Mouse (Mus musculus) urinary bladder, postnatal 25 days (tissue): ENCODE data around the gene Ankrd44.

Experiments used
- DNase-seq: peaks from one replicate; pipeline ENCODE4 v3.0.0; 2022; ENCODE audit warnings: low spot score

Gene Ankrd44

DNA sequence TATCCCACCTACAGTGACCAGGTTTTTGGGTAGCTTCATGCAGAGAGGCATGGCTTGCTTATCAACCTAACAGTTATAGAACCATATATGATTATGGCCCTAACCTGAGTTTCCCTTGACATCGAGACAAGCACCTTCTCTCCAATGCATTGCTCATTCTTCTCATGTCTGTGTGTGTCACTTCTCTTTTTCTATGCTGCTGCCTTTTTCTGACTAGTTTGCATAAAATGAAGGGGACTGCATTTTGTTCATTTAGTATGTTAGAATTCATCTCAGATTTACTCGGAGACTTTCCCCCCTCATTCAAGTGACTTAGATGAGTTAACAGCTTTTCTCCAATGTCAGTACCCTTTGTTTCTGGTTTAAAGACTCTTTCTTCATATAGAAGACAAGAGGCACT is 288.8 kb downstream of the Ankrd44 start:
- no peak for DNase-seq

- DNase-seq, result no peak
Measured at GRCm38 (mm10) chr1:54629106-54629505, 297.1 kb downstream of the Ankrd44 start.

GRCm38 (mm10) chr1:54614963-54615362 is 311.2 kb downstream of the Ankrd44 start:
- DNase-seq, result no peak

- no peak for DNase-seq
Measured at GRCm38 (mm10) chr1:54612344-54612743, 313.8 kb downstream of the Ankrd44 start.

- DNase-seq, result no peak
Measured at GRCm38 (mm10) chr1:54611891-54612290, 314.3 kb downstream of the Ankrd44 start.

DNA sequence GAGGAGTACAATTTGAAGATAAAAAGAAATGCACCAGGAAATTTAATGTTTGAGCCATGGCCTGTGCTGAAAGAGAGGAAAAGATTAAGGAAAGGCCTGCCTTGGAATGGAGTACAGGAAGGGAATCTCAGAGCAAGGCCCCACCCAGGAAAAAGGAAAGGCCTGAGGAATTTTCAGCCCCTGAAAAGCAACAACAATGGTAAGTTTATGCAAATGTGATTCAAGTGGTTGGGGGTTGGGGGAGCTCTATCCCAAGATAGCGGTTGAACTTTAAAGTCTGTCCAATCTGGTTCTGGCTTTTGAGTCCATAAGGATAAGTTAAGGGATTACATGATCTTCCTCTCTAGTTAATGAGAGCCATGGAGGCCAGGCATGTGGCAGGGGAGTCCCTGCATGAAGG is 319.3 kb downstream of the Ankrd44 start:
- DNase-seq, result no peak

DNA sequence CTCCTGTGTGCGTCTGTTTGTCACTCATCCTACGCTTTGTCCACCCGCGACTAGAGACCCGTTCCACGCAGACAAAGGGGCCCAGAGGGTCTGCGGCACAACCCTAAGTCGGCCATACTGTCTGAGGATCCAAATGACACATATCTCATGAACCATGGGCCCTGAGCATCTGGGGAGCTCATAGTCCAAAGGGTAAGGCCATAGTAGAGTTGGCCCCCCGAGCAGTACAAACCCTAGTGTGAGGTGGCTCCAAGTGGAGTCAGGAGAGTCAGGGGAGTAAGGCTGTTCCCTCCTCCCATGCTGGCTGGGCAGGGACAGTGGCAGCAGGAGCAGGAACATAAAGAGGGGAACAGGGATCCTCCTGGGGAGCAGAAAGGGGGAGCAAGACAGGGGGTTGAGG is 324.5 kb downstream of the Ankrd44 start:
- no peak for DNase-seq

- DNase-seq, result no peak
Measured at GRCm38 (mm10) chr1:54600275-54600674, 325.9 kb downstream of the Ankrd44 start.

DNA sequence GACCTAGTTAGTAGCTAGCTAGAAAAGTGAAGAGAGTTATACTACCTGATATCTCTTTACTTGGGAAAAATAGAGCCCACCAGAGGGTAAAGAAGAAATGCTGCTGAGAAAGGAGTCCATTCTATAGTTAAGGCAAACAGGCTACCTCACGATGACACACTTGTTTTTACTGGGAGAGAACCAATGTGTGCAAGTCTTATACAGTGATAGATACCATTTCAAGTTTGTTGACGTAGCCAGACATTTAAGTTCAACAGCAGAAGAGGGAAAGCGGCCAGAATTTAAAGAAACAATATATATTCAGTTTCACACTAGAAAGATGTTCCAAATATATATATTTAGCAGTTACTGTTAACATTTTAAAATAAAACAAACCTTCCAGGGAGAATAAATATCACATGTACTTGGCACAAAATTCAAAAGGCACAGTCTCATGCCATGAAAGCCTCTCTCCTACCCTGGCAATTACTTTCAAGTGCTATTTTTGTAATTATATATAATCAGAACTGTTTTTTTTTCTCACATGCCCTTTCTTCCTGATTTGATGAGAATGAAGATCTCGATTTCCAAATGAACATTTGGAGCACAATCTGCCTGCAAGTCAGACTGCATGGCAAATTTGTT is 328.5 kb downstream of the Ankrd44 start:
- DNase-seq, result no peak

DNA sequence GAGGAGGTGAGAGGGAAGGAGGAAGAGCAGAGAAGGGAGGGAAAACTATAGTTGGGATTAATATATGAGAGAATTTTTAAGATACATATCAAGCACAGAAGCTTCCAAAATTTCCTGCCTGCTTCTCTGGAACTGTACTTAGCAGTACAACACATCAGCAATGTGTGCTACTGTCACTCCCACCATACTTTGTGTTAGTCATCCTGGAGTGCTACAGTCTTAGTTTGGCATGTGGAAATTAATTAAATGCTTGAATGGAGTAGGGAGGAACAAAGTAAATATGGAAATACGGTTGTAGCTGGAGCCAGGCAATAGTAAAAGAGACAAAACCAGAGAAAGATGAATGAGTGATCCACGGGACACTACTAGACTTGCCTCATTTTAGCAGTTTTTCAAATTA is 330.0 kb downstream of the Ankrd44 start:
- DNase-seq, result no peak
